Mouse (Mus musculus) kidney, embryonic 16.5 days (tissue): ENCODE data around the gene Irf9. TPM values are rescaled to one million over a fixed set of nuclear protein-coding genes. Genes with fewer than 3 reads are reported as not detected.

Experiments
- ATAC-seq: fragments of 200-750 bp; cut with Nextera tagmentation; 2 replicates; pipeline ENCODE4 v1.8.0; 2017; ENCODE audit warnings: moderate TSS enrichment; ENCODE audit not compliant: low FRiP score, low TSS enrichment
- H3K27ac ChIP-seq: fragments of 300-500 bp; sonication (generic); 2 replicates; pipeline ENCODE4 v1.5.1; 2014; ENCODE audit warnings: low read length
- H3K27me3 ChIP-seq: fragments of 300-500 bp; sonication (generic); 2 replicates; pipeline ENCODE4 v1.6.1; 2014; ENCODE audit warnings: low read length, control low read depth, mixed read lengths; ENCODE audit not compliant: insufficient read depth
- H3K36me3 ChIP-seq: fragments of 300-500 bp; sonication (generic); 2 replicates; pipeline ENCODE4 v1.6.1; 2014; ENCODE audit warnings: low read length, control low read depth, mixed read lengths; ENCODE audit not compliant: insufficient read depth
- H3K4me1 ChIP-seq: fragments of 300-500 bp; sonication (generic); 2 replicates; pipeline ENCODE4 v1.6.1; 2014; ENCODE audit warnings: low read length, control low read depth, mixed read lengths; ENCODE audit not compliant: insufficient read depth
- H3K4me2 ChIP-seq: fragments of 300-500 bp; sonication (generic); replicated peaks from 2 replicates; pipeline ENCODE4 v1.6.1; 2014; ENCODE audit warnings: low read depth, low read length
- H3K4me3 ChIP-seq: fragments of 300-500 bp; sonication (generic); 2 replicates; pipeline ENCODE4 v1.5.1; 2014; ENCODE audit warnings: mild to moderate bottlenecking, low read length
- H3K9ac ChIP-seq: fragments of 300-500 bp; sonication (generic); replicated peaks from 2 replicates; pipeline ENCODE4 v1.6.1; 2014; ENCODE audit warnings: low read length
- H3K9me3 ChIP-seq: fragments of 300-500 bp; sonication (generic); 2 replicates; pipeline ENCODE4 v1.6.1; 2016; ENCODE audit warnings: low read length, control low read depth
- WGBS: fragments of 180-500 bp; shearing (Covaris S2); extraction: QIAGEN DNeasy Blood & Tissue Kit; methylation state at CpG from one replicate; pipeline ENCODE4 v1.1.7; 2014; 5-methylcytosine and 5-hydroxymethylcytosine counted together
- polyA plus RNA-seq: library from polyadenylated mRNA; unstranded; fragments of >200 nt; fragmentation: Nextera tagmentation; extraction: Ambion mirVana; gene quantifications from 2 replicates; pipeline ENCODE4 v1.2.1, GENCODE M21; 2015

Gene Irf9
- polyA plus RNA-seq, 1 experiment from 2014 or later = 17.7 TPM

DNA sequence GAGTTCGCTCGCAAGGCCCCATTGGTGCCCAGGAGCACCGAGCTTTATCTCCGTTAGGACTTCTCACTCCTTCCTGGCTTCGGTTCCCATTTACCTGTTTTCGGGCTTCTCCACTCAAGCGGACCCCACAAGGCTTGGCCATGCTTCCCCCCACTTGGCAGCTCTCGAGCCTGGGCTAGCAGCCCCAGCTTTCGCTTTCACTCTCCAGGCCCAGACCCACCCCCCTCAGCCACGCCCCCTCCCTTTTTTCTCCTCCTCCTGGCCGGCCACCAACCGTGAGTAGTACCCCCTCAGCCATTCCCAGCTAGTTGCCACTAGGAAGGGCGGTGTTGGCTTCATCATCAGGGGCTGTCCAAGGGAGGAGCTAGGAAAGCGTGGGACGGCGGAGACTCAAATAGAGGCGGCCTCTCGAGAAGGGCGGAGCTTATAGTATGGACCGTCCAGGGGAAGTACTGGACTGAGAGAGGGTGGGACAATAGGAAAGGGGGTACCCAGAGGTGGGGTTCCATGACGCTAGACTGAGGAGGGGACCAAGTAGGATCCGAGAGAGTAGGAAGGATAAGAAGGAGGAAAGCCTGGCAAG lies 12.5 kb upstream of the Irf9 start, which contains the start of gene Psme2:
Gene Psme2, minus strand, starts transcription at position 366 of the 583 bp plus-strand sequence.
- Histone ChIP-seq H3K4me2 (peak within 1 kb of the TSS; percentile 78), H3K9ac (peak within 1 kb of the TSS; percentile 90), H3K27me3 (no peaks in the 10 kb centered on the region), H3K4me1 (peaks cover 16% of the 10 kb centered on the region), H3K27ac (peak within 1 kb of the TSS; percentile 100), H3K36me3 (peaks cover 35% of the 10 kb centered on the region), H3K9me3 (no peaks in the 10 kb centered on the region), H3K4me3 (peak within 1 kb of the TSS; percentile 97)
- 1% methylated on average over 21 of the region's 22 CpGs for WGBS
- peak; percentile 98 for ATAC-seq

DNA sequence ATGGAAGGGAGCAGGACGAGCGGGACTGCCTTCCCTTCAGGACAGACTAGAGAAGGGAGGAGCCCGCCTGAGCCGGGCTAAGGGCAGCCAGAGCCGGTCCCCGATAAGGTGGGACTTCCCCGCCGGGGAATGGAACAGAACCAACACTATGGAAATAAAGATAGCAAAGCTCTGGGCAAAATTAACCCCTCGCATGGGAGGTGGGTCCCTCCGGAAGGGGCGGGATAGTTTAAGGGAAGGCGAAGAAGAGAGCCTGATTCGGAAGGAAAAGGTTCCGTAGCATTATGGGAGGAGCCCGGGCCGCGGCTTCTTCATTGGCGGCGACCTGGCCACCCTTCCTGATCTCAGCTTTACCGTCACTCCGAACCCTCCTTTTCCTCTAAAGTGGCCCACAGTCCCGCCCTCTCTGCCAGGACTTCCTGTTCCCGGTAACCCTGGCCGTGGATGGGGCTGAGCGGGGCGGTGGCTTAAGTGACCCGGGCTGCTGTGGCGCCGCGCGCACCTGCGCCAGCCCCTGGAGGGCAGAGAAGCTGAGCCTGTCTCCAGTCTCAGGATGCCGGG lies 12.0 kb upstream of the Irf9 start, which contains the start of gene Rnf31:
Gene Rnf31, plus strand, starts transcription at position 378 of the 561 bp plus-strand sequence.
- WGBS = 0% methylated on average over 33 of the region's 33 CpGs
- H3K36me3 ChIP-seq = peaks cover 40% of the 10 kb centered on the region
- peak; percentile 94 for ATAC-seq

DNA sequence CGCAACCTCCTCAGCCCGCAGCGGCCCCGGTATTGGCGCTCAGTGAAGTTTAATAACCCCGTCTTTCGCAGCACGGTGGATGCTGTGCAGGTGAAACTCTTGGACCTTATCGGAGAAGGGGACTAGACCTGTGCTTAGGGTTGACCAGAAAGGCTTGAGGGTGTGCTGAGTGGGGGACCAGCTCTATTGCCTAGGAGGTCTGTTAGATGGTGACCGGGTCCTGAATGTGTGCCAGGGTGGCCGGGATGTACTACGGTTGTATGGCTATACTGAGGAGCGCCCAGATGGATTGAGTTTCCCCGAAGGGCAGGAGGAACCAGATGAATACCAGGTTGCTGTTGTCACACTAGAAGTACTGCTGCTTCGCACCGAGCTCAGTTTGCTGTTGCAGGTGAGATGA lies 11.1 kb upstream of the Irf9 start:
- Histone ChIP-seq H3K27me3 (no peaks in the 10 kb centered on the region), H3K4me2 (peak overlapping the region; percentile 78), H3K36me3 (peaks cover 45% of the 10 kb centered on the region), H3K9ac (peak overlapping the region; percentile 90), H3K4me3 (peak overlapping the region; percentile 97), H3K4me1 (peaks cover 16% of the 10 kb centered on the region), H3K27ac (peak overlapping the region; percentile 100), H3K9me3 (no peaks in the 10 kb centered on the region)
- no peak for ATAC-seq
- WGBS = 2% methylated on average over 16 of the region's 16 CpGs

More for the DNA sequence above, 12.0 kb upstream of the Irf9 start, which contains the start of gene Rnf31:
- peak within 1 kb of the TSS; percentile 90 for H3K9ac ChIP-seq
- H3K4me1 ChIP-seq = peaks cover 16% of the 10 kb centered on the region
- peak within 1 kb of the TSS; percentile 78 for H3K4me2 ChIP-seq
- H3K9me3 ChIP-seq = no peaks in the 10 kb centered on the region
- no peaks in the 10 kb centered on the region for H3K27me3 ChIP-seq
- H3K4me3 ChIP-seq = peak within 1 kb of the TSS; percentile 97
- peak within 1 kb of the TSS; percentile 100 for H3K27ac ChIP-seq

DNA sequence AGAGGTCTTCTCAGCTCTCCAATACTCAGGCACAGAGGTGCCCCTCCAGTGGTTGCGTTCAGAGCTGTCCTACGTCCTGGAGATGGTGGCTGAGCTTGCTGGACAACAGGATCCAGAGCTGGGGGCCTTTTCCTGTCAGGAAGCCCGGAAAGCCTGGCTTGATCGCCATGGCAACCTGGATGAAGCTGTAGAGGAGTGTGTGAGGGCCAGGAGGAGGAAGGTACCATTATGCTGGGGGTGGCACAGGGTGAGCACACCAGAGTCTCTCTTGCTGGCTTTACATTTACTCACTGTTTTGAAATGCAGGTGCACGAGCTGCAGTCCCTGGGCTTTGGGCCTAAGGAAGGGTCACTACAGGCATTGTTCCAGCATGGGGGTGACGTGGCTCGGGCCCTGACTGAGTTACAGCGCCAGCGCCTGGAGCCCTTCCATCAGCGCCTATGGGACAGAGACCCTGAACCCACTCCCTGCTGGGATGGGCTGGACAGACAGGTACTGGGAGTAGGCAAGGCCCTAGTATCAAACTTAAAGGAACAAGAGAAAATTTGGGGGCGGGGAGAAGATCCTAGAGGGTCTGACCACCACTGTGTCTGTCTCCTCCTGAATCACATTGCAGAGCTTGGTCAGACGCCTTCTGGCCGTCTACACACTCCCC lies 7.2 kb upstream of the Irf9 start:
- Histone ChIP-seq H3K4me1 (peaks cover 12% of the 10 kb centered on the region), H3K36me3 (peaks cover 58% of the 10 kb centered on the region), H3K4me2 (no peak overlapping the region), H3K27ac (no peak overlapping the region), H3K9me3 (no peaks in the 10 kb centered on the region), H3K4me3 (no peak overlapping the region), H3K9ac (no peak overlapping the region), H3K27me3 (no peaks in the 10 kb centered on the region)
- ATAC-seq = no peak
- 83% methylated on average over 13 of the region's 13 CpGs for WGBS

DNA sequence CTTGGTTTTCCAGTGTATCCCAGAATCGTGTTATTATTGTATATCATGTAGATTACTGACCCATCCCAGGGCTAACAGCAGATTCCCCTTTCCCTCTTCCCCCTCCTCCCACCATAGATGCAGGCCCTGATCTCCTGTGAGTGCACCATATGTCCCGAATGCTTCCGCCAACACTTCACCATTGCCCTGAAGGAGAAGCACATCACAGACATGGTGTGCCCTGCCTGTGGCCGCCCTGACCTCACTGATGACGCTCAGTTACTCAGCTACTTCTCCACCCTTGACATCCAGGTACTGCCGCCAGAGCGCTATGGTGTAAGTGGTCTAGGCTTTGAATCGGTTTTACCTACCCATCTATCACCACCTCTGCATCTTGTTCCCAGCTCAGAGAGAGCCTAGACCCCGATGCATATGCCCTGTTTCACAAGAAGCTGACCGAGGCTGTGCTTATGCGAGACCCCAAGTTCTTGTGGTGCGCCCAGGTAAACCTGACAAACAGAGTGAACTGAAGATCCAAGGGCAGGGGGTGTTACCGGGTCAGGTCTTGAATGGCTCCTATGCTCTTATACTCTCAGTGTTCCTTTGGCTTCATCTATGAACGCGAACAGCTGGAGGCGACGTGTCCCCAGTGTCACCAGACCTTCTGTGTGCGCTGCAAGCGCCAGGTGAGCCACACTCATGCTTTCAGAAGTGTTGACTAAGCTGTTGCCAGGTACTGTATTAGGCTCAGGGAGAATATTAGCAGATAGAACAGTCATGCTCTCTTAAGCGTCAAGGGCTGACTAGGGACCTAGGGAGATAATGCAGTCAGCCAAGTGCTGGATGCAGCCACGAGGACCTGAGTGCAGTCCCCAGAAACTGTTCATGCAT lies 4.6 kb upstream of the Irf9 start:
- Histone ChIP-seq H3K9ac (no peak overlapping the region), H3K4me3 (no peak overlapping the region), H3K4me1 (peaks cover 5% of the 10 kb centered on the region), H3K27me3 (no peaks in the 10 kb centered on the region), H3K27ac (no peak overlapping the region), H3K9me3 (no peaks in the 10 kb centered on the region), H3K36me3 (peaks cover 74% of the 10 kb centered on the region), H3K4me2 (no peak overlapping the region)
- WGBS = 88% methylated on average over 21 of the region's 21 CpGs
- ATAC-seq = no peak

DNA sequence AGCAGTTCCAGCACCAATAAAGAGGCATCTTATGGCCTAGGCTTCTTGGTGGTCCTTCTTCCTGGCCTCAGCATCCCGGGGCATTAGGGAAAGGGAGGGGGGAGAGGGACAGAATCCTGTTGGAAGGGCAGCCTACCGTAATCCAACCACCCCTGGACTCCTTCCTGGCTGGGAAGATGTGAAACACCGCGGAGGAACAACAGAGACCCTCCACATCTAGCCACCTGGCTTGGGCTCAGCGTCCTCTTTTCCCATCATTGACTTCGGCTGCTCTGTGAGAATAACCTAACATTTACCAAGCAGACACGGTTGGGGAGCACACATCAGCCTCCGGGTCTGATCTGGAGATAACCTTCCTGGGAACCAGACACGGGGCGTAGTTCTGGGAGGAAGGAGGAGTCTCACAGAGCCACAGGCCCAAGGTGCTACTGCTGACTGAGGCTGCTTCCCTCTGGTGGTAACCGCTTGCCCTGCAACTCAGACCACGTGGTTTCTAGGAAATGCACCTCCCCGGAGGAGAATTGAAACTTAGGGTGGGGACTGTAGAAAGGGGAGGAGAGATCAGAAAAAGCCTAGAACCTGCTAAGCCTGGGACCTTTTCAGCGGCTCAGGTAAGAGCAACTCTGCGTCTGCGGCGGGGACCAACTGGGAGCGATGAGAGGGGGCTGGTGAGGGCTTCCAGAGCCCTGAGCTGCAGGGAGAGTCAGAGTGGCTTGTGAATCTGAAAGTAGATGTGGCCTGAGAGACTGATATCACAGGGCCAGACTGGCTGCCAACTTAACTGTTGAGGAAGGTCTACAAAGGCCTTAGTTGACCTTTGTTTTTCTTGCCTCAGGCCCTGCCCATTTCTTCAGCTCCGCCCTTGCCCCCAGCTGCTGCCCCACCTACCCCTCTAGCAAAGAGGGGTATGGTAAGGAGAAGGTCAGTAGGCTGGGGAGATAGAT lies 534 bp downstream of the Irf9 start:
- peak overlapping the region; percentile 86 for H3K27ac ChIP-seq
- H3K9me3 ChIP-seq = no peaks in the 10 kb centered on the region
- H3K4me3 ChIP-seq = peak overlapping the region; percentile 49
- peak overlapping the region; percentile 66 for H3K9ac ChIP-seq
- whole genome bisulfite sequencing = 11% methylated on average over 19 of the region's 19 CpGs
- no peaks in the 10 kb centered on the region for H3K27me3 ChIP-seq
- peak; percentile 93 for ATAC-seq
- H3K36me3 ChIP-seq = peaks cover 61% of the 10 kb centered on the region
- peaks cover 12% of the 10 kb centered on the region for H3K4me1 ChIP-seq
- peak overlapping the region; percentile 64 for H3K4me2 ChIP-seq

DNA sequence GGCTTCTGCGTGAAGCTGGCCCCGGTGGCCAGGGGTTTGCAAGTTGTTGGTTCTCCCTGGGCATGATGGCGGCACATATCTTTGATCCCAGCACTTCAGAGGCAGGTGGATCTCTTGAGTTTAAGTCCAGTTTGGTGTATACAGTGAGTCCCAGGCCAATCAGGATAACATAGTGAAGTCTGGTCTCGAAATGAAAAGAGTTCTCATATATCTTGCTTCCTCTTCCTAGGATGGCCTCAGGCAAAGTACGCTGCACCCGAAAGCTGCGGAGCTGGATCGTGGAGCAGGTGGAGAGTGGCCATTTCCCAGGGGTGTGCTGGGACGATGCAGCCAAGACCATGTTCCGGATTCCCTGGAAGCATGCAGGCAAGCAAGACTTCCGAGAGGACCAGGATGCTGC lies 1.5 kb downstream of the Irf9 start:
- H3K4me2 ChIP-seq = peak overlapping the region; percentile 64
- peaks cover 12% of the 10 kb centered on the region for H3K4me1 ChIP-seq
- no peak for ATAC-seq
- no peaks in the 10 kb centered on the region for H3K9me3 ChIP-seq
- H3K4me3 ChIP-seq = peak overlapping the region; percentile 49; the same call in 1 of the 2 replicates
- H3K27ac ChIP-seq = peak overlapping the region; percentile 86; the same call in 1 of the 2 replicates
- no peak overlapping the region for H3K9ac ChIP-seq
- H3K36me3 ChIP-seq = peaks cover 58% of the 10 kb centered on the region
- 85% methylated on average over 11 of the region's 11 CpGs for WGBS
- no peaks in the 10 kb centered on the region for H3K27me3 ChIP-seq

DNA sequence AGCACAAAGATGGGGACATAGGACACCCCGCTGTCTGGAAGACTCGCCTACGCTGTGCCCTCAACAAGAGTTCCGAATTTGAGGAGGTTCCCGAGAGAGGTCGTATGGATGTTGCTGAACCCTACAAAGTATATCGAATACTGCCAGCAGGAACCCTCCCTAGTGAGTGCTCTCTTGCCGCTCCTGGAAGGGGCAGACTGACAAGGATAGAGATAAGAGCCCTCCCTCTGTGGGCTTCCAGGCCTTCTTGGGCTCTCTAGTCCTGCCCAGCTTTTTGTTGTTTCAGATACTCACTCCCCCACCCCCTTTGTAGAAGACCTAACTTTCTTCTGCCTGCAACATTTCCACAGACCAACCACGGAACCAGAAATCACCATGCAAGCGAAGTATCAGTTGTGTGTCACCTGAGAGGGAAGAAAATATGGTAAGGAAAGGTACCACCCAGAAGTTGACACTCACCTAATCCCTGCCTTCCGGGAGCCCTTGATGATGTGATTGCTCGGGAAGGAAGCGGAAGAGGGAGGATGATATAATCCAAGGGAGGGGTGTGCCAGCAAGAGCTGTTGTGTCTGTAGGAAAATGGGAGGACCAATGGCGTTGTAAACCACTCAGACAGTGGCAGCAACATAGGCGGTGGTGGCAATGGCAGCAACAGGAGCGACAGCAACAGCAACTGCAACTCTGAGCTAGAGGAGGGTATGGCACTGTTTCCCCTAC lies 2.5 kb downstream of the Irf9 start:
- H3K4me1 ChIP-seq = peaks cover 12% of the 10 kb centered on the region
- no peak overlapping the region for H3K27ac ChIP-seq
- no peak overlapping the region for H3K4me3 ChIP-seq
- ATAC-seq = no peak
- H3K9me3 ChIP-seq = no peaks in the 10 kb centered on the region
- whole genome bisulfite sequencing = 93% methylated on average over 16 of the region's 16 CpGs
- no peak overlapping the region for H3K9ac ChIP-seq
- no peaks in the 10 kb centered on the region for H3K27me3 ChIP-seq
- peaks cover 53% of the 10 kb centered on the region for H3K36me3 ChIP-seq
- no peak overlapping the region for H3K4me2 ChIP-seq
